Mouse (Mus musculus): ENCODE measurements around the gene Sfxn2. TPM values are rescaled to one million over a fixed set of nuclear protein-coding genes. Genes with fewer than 3 reads are reported as not detected.

The Sfxn2 gene
- total RNA-seq, 1 experiment from 2014 or later, result 12.5 TPM

GRCm38 (mm10) chr19:46619518-46619917 lies 46.4 kb downstream of the Sfxn2 start:
- no peak for ATAC-seq (replicated peaks in 1 of 2; ENCODE audit: insufficient read depth in 1 of 2, low FRiP score in 2 of 2, low TSS enrichment in 1 of 2, low read depth in 1 of 2, poor library complexity in 2 of 2, severe bottlenecking in 2 of 2)

- no peak for ATAC-seq (replicated peaks in 1 of 2; ENCODE audit: insufficient read depth in 1 of 2, low FRiP score in 2 of 2, low TSS enrichment in 1 of 2, low read depth in 1 of 2, poor library complexity in 2 of 2, severe bottlenecking in 2 of 2)
Observed at GRCm38 (mm10) chr19:46620016-46620808, 47.0 kb downstream of the Sfxn2 start.

- ATAC-seq (replicated peaks in 1 of 2; ENCODE audit: insufficient read depth in 1 of 2, low FRiP score in 2 of 2, low TSS enrichment in 1 of 2, low read depth in 1 of 2, poor library complexity in 2 of 2, severe bottlenecking in 2 of 2), result no peak
Observed at GRCm38 (mm10) chr19:46621236-46622183, 48.3 kb downstream of the Sfxn2 start.

GRCm38 (mm10) chr19:46622659-46623193 lies 49.6 kb downstream of the Sfxn2 start:
- no peak for ATAC-seq (replicated peaks in 1 of 2; ENCODE audit: insufficient read depth in 1 of 2, low FRiP score in 2 of 2, low TSS enrichment in 1 of 2, low read depth in 1 of 2, poor library complexity in 2 of 2, severe bottlenecking in 2 of 2)

- ATAC-seq (replicated peaks in 1 of 2; ENCODE audit: insufficient read depth in 1 of 2, low FRiP score in 2 of 2, low TSS enrichment in 1 of 2, low read depth in 1 of 2, poor library complexity in 2 of 2, severe bottlenecking in 2 of 2), result no peak
Observed at GRCm38 (mm10) chr19:46623194-46623667, 50.1 kb downstream of the Sfxn2 start.

- no peak for ATAC-seq (replicated peaks in 1 of 2; ENCODE audit: insufficient read depth in 1 of 2, low FRiP score in 2 of 2, low TSS enrichment in 1 of 2, low read depth in 1 of 2, poor library complexity in 2 of 2, severe bottlenecking in 2 of 2)
Observed at GRCm38 (mm10) chr19:46623790-46624772, 50.9 kb downstream of the Sfxn2 start.

- no peak for ATAC-seq (replicated peaks in 1 of 2; ENCODE audit: insufficient read depth in 1 of 2, low FRiP score in 2 of 2, low TSS enrichment in 1 of 2, low read depth in 1 of 2, poor library complexity in 2 of 2, severe bottlenecking in 2 of 2)
Observed at GRCm38 (mm10) chr19:46625015-46625414, 51.9 kb downstream of the Sfxn2 start.

GRCm38 (mm10) chr19:46625519-46625918 lies 52.4 kb downstream of the Sfxn2 start:
- ATAC-seq (replicated peaks in 1 of 2; ENCODE audit: insufficient read depth in 1 of 2, low FRiP score in 2 of 2, low TSS enrichment in 1 of 2, low read depth in 1 of 2, poor library complexity in 2 of 2, severe bottlenecking in 2 of 2), result no peak

- ATAC-seq (replicated peaks in 1 of 2; ENCODE audit: insufficient read depth in 1 of 2, low FRiP score in 2 of 2, low TSS enrichment in 1 of 2, low read depth in 1 of 2, poor library complexity in 2 of 2, severe bottlenecking in 2 of 2), result no peak
Observed at GRCm38 (mm10) chr19:46628403-46628802, 55.2 kb downstream of the Sfxn2 start.

- 0 out of 4 replicates have a peak, but pooled peaks of 1 of the 2 experiments have one; percentile 24 for ATAC-seq (replicated peaks in 1 of 2; ENCODE audit: insufficient read depth in 1 of 2, low FRiP score in 2 of 2, low TSS enrichment in 1 of 2, low read depth in 1 of 2, poor library complexity in 2 of 2, severe bottlenecking in 2 of 2)
Observed at GRCm38 (mm10) chr19:46629807-46630206, 56.6 kb downstream of the Sfxn2 start.

- ATAC-seq (replicated peaks in 1 of 2; ENCODE audit: insufficient read depth in 1 of 2, low FRiP score in 2 of 2, low TSS enrichment in 1 of 2, low read depth in 1 of 2, poor library complexity in 2 of 2, severe bottlenecking in 2 of 2), result no peak
Observed at GRCm38 (mm10) chr19:46631637-46632036, 58.5 kb downstream of the Sfxn2 start.

- ATAC-seq (replicated peaks in 1 of 2; ENCODE audit: insufficient read depth in 1 of 2, low FRiP score in 2 of 2, low TSS enrichment in 1 of 2, low read depth in 1 of 2, poor library complexity in 2 of 2, severe bottlenecking in 2 of 2), result 0 out of 4 replicates have a peak, but pooled peaks of 1 of the 2 experiments have one; percentile 17
Observed at GRCm38 (mm10) chr19:46635766-46636165, 62.6 kb downstream of the Sfxn2 start.

- no peak for ATAC-seq (replicated peaks in 1 of 2; ENCODE audit: insufficient read depth in 1 of 2, low FRiP score in 2 of 2, low TSS enrichment in 1 of 2, low read depth in 1 of 2, poor library complexity in 2 of 2, severe bottlenecking in 2 of 2)
Observed at GRCm38 (mm10) chr19:46637598-46637997, 64.4 kb downstream of the Sfxn2 start.

GRCm38 (mm10) chr19:46639053-46639452 lies 65.9 kb downstream of the Sfxn2 start:
- ATAC-seq (replicated peaks in 1 of 2; ENCODE audit: insufficient read depth in 1 of 2, low FRiP score in 2 of 2, low TSS enrichment in 1 of 2, low read depth in 1 of 2, poor library complexity in 2 of 2, severe bottlenecking in 2 of 2), result no peak

- no peak for ATAC-seq (replicated peaks in 1 of 2; ENCODE audit: insufficient read depth in 1 of 2, low FRiP score in 2 of 2, low TSS enrichment in 1 of 2, low read depth in 1 of 2, poor library complexity in 2 of 2, severe bottlenecking in 2 of 2)
Observed at GRCm38 (mm10) chr19:46639496-46639895, 66.3 kb downstream of the Sfxn2 start.

GRCm38 (mm10) chr19:46640780-46641179 lies 67.6 kb downstream of the Sfxn2 start:
- no peak for ATAC-seq (replicated peaks in 1 of 2; ENCODE audit: insufficient read depth in 1 of 2, low FRiP score in 2 of 2, low TSS enrichment in 1 of 2, low read depth in 1 of 2, poor library complexity in 2 of 2, severe bottlenecking in 2 of 2)

Measured in hematopoietic stem cell, adult 5-6 weeks (primary cell).